In the genomic region with DNA sequence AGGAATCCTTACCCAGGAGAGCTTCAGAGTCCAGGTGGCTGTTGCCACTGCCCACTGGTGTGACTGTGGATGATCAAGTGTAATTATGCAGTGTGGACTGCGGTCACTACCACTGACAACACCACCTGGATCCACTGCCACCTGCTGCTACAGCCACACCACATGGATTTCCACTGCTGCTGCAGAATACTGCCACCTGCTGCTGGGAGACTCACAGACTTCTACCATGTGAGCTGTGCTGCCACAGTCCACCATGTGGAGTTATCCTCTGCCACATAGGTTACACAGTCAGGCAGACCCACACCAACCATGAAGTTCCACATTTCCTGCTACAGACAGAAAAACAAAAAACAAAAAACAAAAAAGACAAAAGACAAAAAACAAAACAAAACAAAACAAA, we compare ENCODE assay signal across 15 mouse cellular contexts.
DNase-seq lines count a peak whose midpoint lies in the region; ATAC-seq and TF ChIP-seq lines count a peak whose summit lies in the region.
"Had no signal": no experiment of that assay in that cellular context is flagged by ENCODE, and none has a peak within 500 bp of the region (broad histone marks: within the 10 kb centered on the region; RNA-seq: fewer than 3 reads in every experiment).

No protein-coding gene starts in this region.

- no peak overlapping the region for H3K27ac ChIP-seq in forebrain, embryonic 13.5 days
- no peak overlapping the region for H3K27ac ChIP-seq in forebrain, embryonic 12.5 days
- H3K27ac ChIP-seq: heart, embryonic 15.5 days; hindbrain, embryonic 15.5 days; limb, embryonic 10.5 days had no signal

- WGBS in forebrain, embryonic 13.5 days, result 90% methylated on average over 1 of the region's 1 CpGs
- WGBS in forebrain, embryonic 12.5 days, result 100% methylated on average over 1 of the region's 1 CpGs
- WGBS in lung, adult 2 months, result 80% methylated on average over 1 of the region's 1 CpGs

- TF ChIP-seq POLR2A in lung, adult 2 months (IDR thresholded peaks at IDR 0.05; ENCODE audit: borderline replicate concordance, extremely low read depth, low read depth, low read length), result no peak

- no peak overlapping the region for H3K4me2 ChIP-seq in forebrain, embryonic 13.5 days
- H3K4me2 ChIP-seq in forebrain, embryonic 12.5 days, result no peak overlapping the region
- H3K4me2 ChIP-seq: heart, embryonic 15.5 days; hindbrain, embryonic 15.5 days; lung, embryonic 14.5 days had no signal

- DNase-seq in lung, adult 2 months, result no peak
- DNase-seq in lung, postnatal 4 days, result no peak
- peak; percentile 48 for DNase-seq in ZHBTc4 (ENCODE audit: low read depth, low spot score)
- DNase-seq in lung, postnatal 14 days, result peak; percentile 10
- DNase-seq in thymus, postnatal 4 days, result no peak
- DNase-seq in right cerebral cortex, postnatal 14 days, result no peak
- DNase-seq: adrenal gland, postnatal 10 days; gastrocnemius, postnatal 10 days; lung, embryonic 14.5 days had no signal

- TF ChIP-seq CTCF in lung, adult 2 months (IDR thresholded peaks at IDR 0.05; ENCODE audit: insufficient read depth, low read length), result peak; percentile 44

- H3K9me3 ChIP-seq in forebrain, embryonic 13.5 days (replicated peaks), result no peaks in the 10 kb centered on the region
- no peaks in the 10 kb centered on the region for H3K9me3 ChIP-seq in forebrain, embryonic 12.5 days
- H3K9me3 ChIP-seq: heart, embryonic 15.5 days; hindbrain, embryonic 15.5 days; limb, embryonic 10.5 days had no signal

- H3K4me1 ChIP-seq in forebrain, embryonic 13.5 days, result no peaks in the 10 kb centered on the region
- no peaks in the 10 kb centered on the region for H3K4me1 ChIP-seq in forebrain, embryonic 12.5 days
- H3K4me1 ChIP-seq in lung, adult 2 months (ENCODE audit: control insufficient read depth, insufficient read depth, low read length), result no peaks in the 10 kb centered on the region
- H3K4me1 ChIP-seq: heart, embryonic 15.5 days; hindbrain, embryonic 15.5 days; limb, embryonic 10.5 days had no signal

- H3K4me3 ChIP-seq in forebrain, embryonic 13.5 days, result no peak overlapping the region
- H3K4me3 ChIP-seq in forebrain, embryonic 12.5 days (replicated peaks), result no peak overlapping the region
- no peak overlapping the region for H3K4me3 ChIP-seq in lung, adult 2 months (replicated peaks; ENCODE audit: extremely low read depth, low read depth, low read length)
- H3K4me3 ChIP-seq: heart, embryonic 15.5 days; hindbrain, embryonic 15.5 days; limb, embryonic 10.5 days had no signal

- no peaks in the 10 kb centered on the region for H3K27me3 ChIP-seq in forebrain, embryonic 13.5 days
- H3K27me3 ChIP-seq in forebrain, embryonic 12.5 days, result no peaks in the 10 kb centered on the region
- H3K27me3 ChIP-seq: heart, embryonic 15.5 days; hindbrain, embryonic 15.5 days; Patski had no signal

- H3K36me3 ChIP-seq in forebrain, embryonic 13.5 days (ENCODE audit: poor library complexity, severe bottlenecking), result no peaks in the 10 kb centered on the region
- no peaks in the 10 kb centered on the region for H3K36me3 ChIP-seq in forebrain, embryonic 12.5 days (replicated peaks)
- H3K36me3 ChIP-seq: heart, embryonic 15.5 days; hindbrain, embryonic 15.5 days; limb, embryonic 10.5 days had no signal

- peak; percentile 27; the same call in 1 of the 2 replicates for ATAC-seq in forebrain, embryonic 13.5 days
- ATAC-seq in forebrain, embryonic 12.5 days (ENCODE audit: low FRiP score), result no peak
- ATAC-seq: Patski had no signal

- no peak overlapping the region for H3K9ac ChIP-seq in forebrain, embryonic 13.5 days
- H3K9ac ChIP-seq in forebrain, embryonic 12.5 days, result no peak overlapping the region
- H3K9ac ChIP-seq: heart, embryonic 15.5 days; hindbrain, embryonic 15.5 days; lung, embryonic 14.5 days had no signal

Comparison
In these comparisons a context has a peak if more than half of its experiments do, and no peak if none do; other contexts are left out.
1. DNase-seq: peak in ZHBTc4 (single experiment) and lung, postnatal 14 days (single experiment); none in lung, adult 2 months (single experiment), lung, postnatal 4 days (0 of 2), thymus, postnatal 4 days (single experiment) and right cerebral cortex, postnatal 14 days (single experiment).